Mouse (Mus musculus) left cerebral cortex, postnatal 10 days (tissue): ENCODE measurements around the gene Fads2. TPM values are rescaled to one million over a fixed set of nuclear protein-coding genes. Genes with fewer than 3 reads are reported as not detected.
A peak's percentile ranks its signal among the peaks of the same experiment; 100 is the strongest.

Experiments
- DNase-seq, 2 experiments: peaks; one replicate each; pipeline ENCODE4 v3.0.0; 2021 to 2022; ENCODE audit warnings: low spot score in 2 of 2, mixed read lengths in 1 of 2; ENCODE audit errors: extremely low spot score in 1 of 2
- intact Hi-C: fragments of 180-260 bp; cut with DNase I; formaldehyde crosslinking; loops from one replicate; pipeline ENCODE4 v1.15.1; 2025
- total RNA-seq, 2 experiments: library from RNA; stranded (reverse); gene quantifications; 2 replicates each; pipeline ENCODE4 v1.2.3; 2021

Fads2 gene
- total RNA-seq, 2 experiments from 2014 or later = 217 to 220 TPM

DNA sequence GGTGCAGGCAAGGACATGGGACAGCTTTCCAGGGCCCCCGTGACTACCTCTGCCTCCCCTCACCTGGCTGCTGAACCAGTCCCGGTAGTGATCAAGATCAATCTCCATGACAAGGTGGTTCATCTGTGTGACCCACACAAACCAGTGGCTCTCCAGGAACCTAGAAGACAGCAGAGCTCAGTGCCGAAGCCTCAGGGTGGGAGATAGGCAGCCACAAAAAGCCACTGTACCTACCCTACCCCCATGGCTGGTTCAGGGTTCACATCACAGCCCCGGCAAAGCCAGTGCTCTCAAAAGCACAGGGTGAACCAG, 35.4 kb downstream of the Fads2 start:
- intact Hi-C loops = no loop called here
- DNase-seq = no peak

- DNase-seq = no peak
- intact Hi-C loops = no loop called here
These were observed 35.9 kb downstream of the Fads2 start for GRCm38 (mm10) chr19:10065465-10066188.

- DNase-seq = peak in 1 of 2 experiments; percentile 57
- intact Hi-C loops = no loop called here
These were observed 37.2 kb downstream of the Fads2 start for GRCm38 (mm10) chr19:10064173-10065012.

DNA sequence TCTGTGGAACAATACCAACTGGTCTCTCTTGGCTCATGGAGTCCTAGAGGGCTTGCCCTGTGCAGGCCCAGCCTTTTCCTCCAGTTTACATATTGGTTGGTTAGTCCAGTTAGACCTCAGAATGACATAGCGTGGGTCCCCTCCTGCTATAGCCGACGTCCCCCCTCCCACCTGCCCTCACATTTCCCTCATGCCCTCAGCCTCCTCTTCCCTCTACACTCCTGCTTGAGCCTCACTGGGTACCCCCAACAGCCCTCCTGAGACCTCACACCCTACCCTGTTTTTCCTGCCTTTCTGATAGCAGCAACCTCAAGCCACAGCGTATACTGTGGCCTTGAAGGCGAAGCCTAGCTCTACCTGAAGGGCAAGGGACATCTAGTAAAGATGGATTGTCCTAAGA, 38.7 kb downstream of the Fads2 start:
- DNase-seq = no peak
- intact Hi-C loops = no loop called here

- DNase-seq = no peak
- intact Hi-C loops = no loop called here
These were observed 39.3 kb downstream of the Fads2 start for GRCm38 (mm10) chr19:10062292-10062691.

GRCm38 (mm10) chr19:10061624-10062023, 39.9 kb downstream of the Fads2 start:
- intact Hi-C loops = no loop called here
- DNase-seq = no peak

DNA sequence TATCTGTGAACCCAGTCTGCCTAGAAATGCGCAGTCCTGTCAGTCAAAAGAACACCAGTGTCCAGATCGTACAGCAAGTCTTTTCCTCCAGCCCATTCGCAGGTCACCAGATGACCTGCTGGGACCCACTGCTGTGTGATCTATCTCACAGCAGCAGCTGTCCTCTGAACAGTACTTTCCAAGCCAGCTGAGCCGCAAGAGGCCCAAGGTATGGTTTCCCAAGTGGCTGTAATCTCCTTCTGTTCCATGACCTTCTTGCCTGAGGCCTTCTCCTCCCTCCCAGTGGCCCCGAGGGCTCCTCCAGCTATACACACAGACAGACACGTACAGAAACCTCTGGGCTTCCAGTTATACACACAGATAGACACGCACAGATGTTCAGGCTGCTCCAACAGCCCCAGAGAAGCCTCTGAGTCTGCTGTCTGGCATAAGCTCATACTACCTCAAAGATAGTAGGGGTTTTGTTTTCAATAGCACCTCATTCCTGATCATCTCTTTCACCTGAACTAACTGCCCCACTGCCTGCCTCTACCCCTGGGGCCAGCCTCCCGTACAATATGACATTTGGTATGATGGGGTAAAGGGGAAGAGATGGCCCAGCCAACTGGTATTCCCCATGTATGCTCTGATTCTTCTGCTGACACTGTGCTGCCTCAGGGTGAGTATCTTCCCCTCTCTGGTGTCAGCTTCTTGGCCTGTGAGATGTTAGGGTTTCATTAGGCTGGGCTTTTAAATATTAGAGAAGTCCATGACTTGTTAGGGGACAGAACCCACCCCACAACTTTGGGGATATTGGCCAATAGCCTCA, 40.6 kb downstream of the Fads2 start:
- intact Hi-C loops = no loop called here
- DNase-seq = no peak

- peak; percentile 44 to 54 for DNase-seq
- intact Hi-C loops = no loop called here
These were observed 41.5 kb downstream of the Fads2 start for GRCm38 (mm10) chr19:10059911-10060567.

GRCm38 (mm10) chr19:10058876-10059427, 42.6 kb downstream of the Fads2 start:
- intact Hi-C loops = no loop called here

GRCm38 (mm10) chr19:10058352-10058825, 43.2 kb downstream of the Fads2 start:
- intact Hi-C loops = no loop called here
- DNase-seq = no peak

More at GRCm38 (mm10) chr19:10058876-10059427, 42.6 kb downstream of the Fads2 start:
- no peak for DNase-seq

DNA sequence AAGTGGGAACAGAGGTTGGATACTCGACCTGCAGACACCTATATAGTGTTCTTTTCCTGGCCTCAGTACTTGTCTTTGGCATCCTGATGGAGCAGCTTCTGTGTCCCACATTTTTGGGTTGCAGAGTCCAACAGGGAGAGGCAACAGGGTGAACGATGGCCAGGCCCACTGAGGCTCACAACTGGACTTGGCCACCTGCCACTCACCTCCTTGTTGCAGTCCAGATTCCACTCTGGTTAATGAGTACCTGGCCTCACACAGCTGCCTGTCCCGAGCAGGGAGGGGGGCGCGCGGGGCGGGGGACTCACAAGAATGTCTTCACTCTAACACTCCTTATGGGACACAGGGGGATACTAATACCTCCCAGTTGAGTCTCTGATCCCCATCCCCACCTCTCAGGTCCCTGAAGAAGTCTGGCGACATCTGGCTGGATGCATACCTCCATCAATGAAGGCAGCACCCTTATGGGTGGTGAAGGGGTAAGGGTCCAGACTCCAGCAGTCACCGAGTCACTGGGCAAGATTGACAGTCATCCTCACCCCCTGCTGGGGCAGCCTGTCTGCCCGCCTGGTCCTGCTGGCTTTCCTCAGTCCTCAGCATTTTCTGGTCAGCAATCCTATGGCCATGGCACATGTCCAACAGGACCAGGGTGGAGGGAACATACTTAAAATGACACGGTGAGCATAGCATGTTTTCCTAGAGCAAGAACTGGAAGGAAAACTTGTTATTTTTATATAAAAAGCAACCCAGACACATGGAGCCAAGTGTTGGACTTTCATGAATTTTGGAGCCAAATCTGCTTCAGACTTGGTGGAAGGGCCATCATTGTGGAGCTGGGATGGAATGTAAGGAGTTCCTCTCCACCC, 43.8 kb downstream of the Fads2 start:
- DNase-seq = peak in 1 of 2 experiments; percentile 53
- intact Hi-C loops = no loop called here

- no peak for DNase-seq
- intact Hi-C loops = no loop called here
These were observed 44.9 kb downstream of the Fads2 start for GRCm38 (mm10) chr19:10056686-10057085.

GRCm38 (mm10) chr19:10055783-10056660, 45.5 kb downstream of the Fads2 start:
- DNase-seq = no peak
- intact Hi-C loops = no loop called here

DNA sequence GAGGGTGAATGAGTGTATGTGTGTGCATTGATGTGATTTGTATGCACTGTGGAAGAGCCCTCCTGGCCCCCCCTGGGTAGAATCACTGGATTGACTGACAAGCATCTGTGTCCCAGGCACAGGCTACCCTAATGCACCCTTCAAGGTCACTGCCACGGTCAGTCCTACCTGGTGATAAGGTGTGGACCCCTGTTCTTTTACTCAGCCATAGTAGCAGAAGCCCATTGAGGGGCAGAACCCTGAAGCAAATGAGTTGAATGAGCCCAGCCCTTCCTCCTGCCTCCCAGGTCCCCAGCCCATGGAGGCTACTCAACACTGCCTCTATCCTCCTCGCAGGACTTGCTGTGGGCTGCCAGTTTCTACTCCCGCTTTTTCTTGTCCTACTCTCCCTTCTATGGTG, 46.3 kb downstream of the Fads2 start:
- DNase-seq = no peak
- intact Hi-C loops = no loop called here

GRCm38 (mm10) chr19:10054361-10055075, 47.0 kb downstream of the Fads2 start:
- no peak for DNase-seq
- intact Hi-C loops = no loop called here

GRCm38 (mm10) chr19:10053692-10054260, 47.8 kb downstream of the Fads2 start:
- intact Hi-C loops = no loop called here
- DNase-seq = no peak
